Mouse (Mus musculus): ENCODE measurements at regions not wholly inside any gene's neighbourhood (a gene's known extent, or its start where the extent isn't known, plus 50 kb on each side); places are given as distances from the start of the nearest gene placed in this dataset.

- Histone ChIP-seq H3K4me1 (replicated peaks; ENCODE audit: control insufficient read depth, insufficient read depth) (no peaks in the 10 kb centered on the region), H3K9me3 (ENCODE audit: control insufficient read depth, low read length) (no peaks in the 10 kb centered on the region), H3K27ac (replicated peaks) (no peak overlapping the region), H3K27me3 (ENCODE audit: control insufficient read depth, insufficient read depth, low read length) (no peaks in the 10 kb centered on the region), H3K4me3 (ENCODE audit: low read depth, low read length) (no peak overlapping the region), H3K36me3 (ENCODE audit: control insufficient read depth, insufficient read depth, low read length) (no peaks in the 10 kb centered on the region), H3K4me2 (replicated peaks; ENCODE audit: low read depth) (no peak overlapping the region), H3K9ac (ENCODE audit: low read length) (no peak overlapping the region)
- TF ChIP-seq CTCF (IDR thresholded peaks at IDR 0.05; ENCODE audit: low read depth): no peak
- TF ChIP-seq EP300 (optimal IDR thresholded peaks at IDR 0.05): no peak
- ATAC-seq (ENCODE audit: low FRiP score, low TSS enrichment): no peak
- WGBS: 24% methylated on average over 6 of the region's 6 CpGs
- DNase-seq (ENCODE audit: low spot score): no peak
Measured at GRCm38 (mm10) chr10:61034056-61034455, 55.1 kb upstream of the Pcbd1 start.

- Histone ChIP-seq H3K9me3 (ENCODE audit: control insufficient read depth, low read length) (no peaks in the 10 kb centered on the region), H3K9ac (ENCODE audit: low read length) (no peak overlapping the region), H3K4me2 (replicated peaks; ENCODE audit: low read depth) (no peak overlapping the region), H3K36me3 (ENCODE audit: control insufficient read depth, insufficient read depth, low read length) (no peaks in the 10 kb centered on the region), H3K4me1 (replicated peaks; ENCODE audit: control insufficient read depth, insufficient read depth) (no peaks in the 10 kb centered on the region), H3K4me3 (ENCODE audit: low read depth, low read length) (no peak overlapping the region), H3K27me3 (ENCODE audit: control insufficient read depth, insufficient read depth, low read length) (no peaks in the 10 kb centered on the region), H3K27ac (replicated peaks) (no peak overlapping the region)
- ATAC-seq (ENCODE audit: low FRiP score, low TSS enrichment): no peak
- no peak for DNase-seq (ENCODE audit: low spot score)
- TF ChIP-seq EP300 (optimal IDR thresholded peaks at IDR 0.05) (no peak), CTCF (IDR thresholded peaks at IDR 0.05; ENCODE audit: low read depth) (no peak)
- 60% methylated on average over 5 of the region's 5 CpGs for WGBS
Measured at GRCm38 (mm10) chr10:61028598-61028997, 60.5 kb upstream of the Pcbd1 start.

GRCm38 (mm10) chr10:61027215-61027614 is 61.9 kb upstream of the Pcbd1 start:
- Histone ChIP-seq H3K9me3 (ENCODE audit: control insufficient read depth, low read length) (no peaks in the 10 kb centered on the region), H3K36me3 (ENCODE audit: control insufficient read depth, insufficient read depth, low read length) (no peaks in the 10 kb centered on the region), H3K27ac (replicated peaks) (no peak overlapping the region), H3K9ac (ENCODE audit: low read length) (no peak overlapping the region), H3K4me3 (ENCODE audit: low read depth, low read length) (no peak overlapping the region), H3K4me2 (replicated peaks; ENCODE audit: low read depth) (no peak overlapping the region), H3K27me3 (ENCODE audit: control insufficient read depth, insufficient read depth, low read length) (no peaks in the 10 kb centered on the region), H3K4me1 (replicated peaks; ENCODE audit: control insufficient read depth, insufficient read depth) (no peaks in the 10 kb centered on the region)
- ATAC-seq (ENCODE audit: low FRiP score, low TSS enrichment) (no peak), DNase-seq (ENCODE audit: low spot score) (no peak)
- TF ChIP-seq EP300 (optimal IDR thresholded peaks at IDR 0.05) (no peak), CTCF (IDR thresholded peaks at IDR 0.05; ENCODE audit: low read depth) (no peak)
- WGBS: 83% methylated on average over 6 of the region's 6 CpGs

GRCm38 (mm10) chr10:61025061-61025460 is 64.1 kb upstream of the Pcbd1 start:
- no peaks in the 10 kb centered on the region for H3K4me1 ChIP-seq (replicated peaks; ENCODE audit: control insufficient read depth, insufficient read depth)
- WGBS: 72% methylated on average over 4 of the region's 4 CpGs
- TF ChIP-seq EP300 (optimal IDR thresholded peaks at IDR 0.05) (no peak), CTCF (IDR thresholded peaks at IDR 0.05; ENCODE audit: low read depth) (no peak)

GRCm38 (mm10) chr10:61024166-61024565 is 65.0 kb upstream of the Pcbd1 start:
- WGBS: 43% methylated on average over 3 of the region's 3 CpGs
- no peaks in the 10 kb centered on the region for H3K4me1 ChIP-seq (replicated peaks; ENCODE audit: control insufficient read depth, insufficient read depth)
- TF ChIP-seq CTCF (IDR thresholded peaks at IDR 0.05; ENCODE audit: low read depth): no peak
- no peak for TF ChIP-seq EP300 (optimal IDR thresholded peaks at IDR 0.05)
- no peak overlapping the region for H3K4me2 ChIP-seq (replicated peaks; ENCODE audit: low read depth)
- H3K36me3 ChIP-seq (ENCODE audit: control insufficient read depth, insufficient read depth, low read length): no peaks in the 10 kb centered on the region
- no peak overlapping the region for H3K9ac ChIP-seq (ENCODE audit: low read length)
- no peak for DNase-seq (ENCODE audit: low spot score)
- H3K27ac ChIP-seq (replicated peaks): no peak overlapping the region
- ATAC-seq (ENCODE audit: low FRiP score, low TSS enrichment): no peak
- no peaks in the 10 kb centered on the region for H3K27me3 ChIP-seq (ENCODE audit: control insufficient read depth, insufficient read depth, low read length)
- H3K9me3 ChIP-seq (ENCODE audit: control insufficient read depth, low read length): no peaks in the 10 kb centered on the region
- H3K4me3 ChIP-seq (ENCODE audit: low read depth, low read length): no peak overlapping the region

More at GRCm38 (mm10) chr10:61025061-61025460, 64.1 kb upstream of the Pcbd1 start:
- no peaks in the 10 kb centered on the region for H3K9me3 ChIP-seq (ENCODE audit: control insufficient read depth, low read length)
- no peaks in the 10 kb centered on the region for H3K36me3 ChIP-seq (ENCODE audit: control insufficient read depth, insufficient read depth, low read length)
- H3K4me2 ChIP-seq (replicated peaks; ENCODE audit: low read depth): no peak overlapping the region
- DNase-seq (ENCODE audit: low spot score) (no peak), ATAC-seq (ENCODE audit: low FRiP score, low TSS enrichment) (no peak)
- no peaks in the 10 kb centered on the region for H3K27me3 ChIP-seq (ENCODE audit: control insufficient read depth, insufficient read depth, low read length)
- no peak overlapping the region for H3K9ac ChIP-seq (ENCODE audit: low read length)
- H3K4me3 ChIP-seq (ENCODE audit: low read depth, low read length): no peak overlapping the region
- H3K27ac ChIP-seq (replicated peaks): no peak overlapping the region

- ATAC-seq (ENCODE audit: low FRiP score, low TSS enrichment) (no peak), DNase-seq (ENCODE audit: low spot score) (peak; percentile 27)
- Histone ChIP-seq H3K9me3 (ENCODE audit: control insufficient read depth, low read length) (no peaks in the 10 kb centered on the region), H3K4me3 (ENCODE audit: low read depth, low read length) (no peak overlapping the region), H3K4me2 (replicated peaks; ENCODE audit: low read depth) (no peak overlapping the region), H3K4me1 (replicated peaks; ENCODE audit: control insufficient read depth, insufficient read depth) (no peaks in the 10 kb centered on the region), H3K27ac (replicated peaks) (no peak overlapping the region), H3K36me3 (ENCODE audit: control insufficient read depth, insufficient read depth, low read length) (no peaks in the 10 kb centered on the region), H3K9ac (ENCODE audit: low read length) (no peak overlapping the region), H3K27me3 (ENCODE audit: control insufficient read depth, insufficient read depth, low read length) (no peaks in the 10 kb centered on the region)
- no peak for TF ChIP-seq CTCF (IDR thresholded peaks at IDR 0.05; ENCODE audit: low read depth)
- TF ChIP-seq EP300 (optimal IDR thresholded peaks at IDR 0.05): no peak
- 18% methylated on average over 7 of the region's 7 CpGs for WGBS
Measured at GRCm38 (mm10) chr10:61023431-61023830, 65.7 kb upstream of the Pcbd1 start.
